ENCODE assay signal across 26 mouse cellular contexts in the genomic region with DNA sequence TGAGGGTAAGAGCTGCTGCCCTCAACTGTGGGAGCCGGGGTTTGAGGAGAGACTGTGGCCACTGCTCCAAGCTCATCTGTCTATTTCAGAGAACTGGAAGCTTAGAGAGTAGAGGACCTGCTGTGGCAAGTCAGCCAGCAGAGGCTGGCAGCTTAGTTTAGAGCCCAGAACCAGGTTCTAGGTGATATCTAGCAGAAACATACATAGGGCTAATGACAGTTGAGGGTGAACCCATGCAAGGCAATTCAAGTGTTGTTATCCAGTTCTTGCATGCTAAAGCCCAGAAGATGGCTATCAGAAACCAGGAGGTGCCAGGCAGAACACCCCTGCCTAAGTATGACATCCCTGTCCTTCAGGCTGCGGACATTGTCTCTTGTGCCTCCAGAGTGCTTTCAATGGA. TPM values are rescaled to one million over a fixed set of nuclear protein-coding genes. Genes with fewer than 3 reads are reported as not detected.
DNase-seq lines count a peak whose midpoint lies in the region; ATAC-seq and TF ChIP-seq lines count a peak whose summit lies in the region.
"Had no signal": no experiment of that assay in that cellular context is flagged by ENCODE, and none has a peak within 500 bp of the region (broad histone marks: within the 10 kb centered on the region; RNA-seq: fewer than 3 reads in every experiment).

No protein-coding gene starts in this region.

- H3K9me3 ChIP-seq in MEL (replicated peaks; ENCODE audit: insufficient read depth, low read length), result no peaks in the 10 kb centered on the region
- H3K9me3 ChIP-seq: G1E had no signal

- H3K79me2 ChIP-seq in MEL (ENCODE audit: control insufficient read depth, insufficient read depth, low read length, poor library complexity), result no peaks in the 10 kb centered on the region

- DNase-seq in MEL (ENCODE audit: low read depth, low spot score), result peak; percentile 11
- no peak for DNase-seq in B cell, adult 2 months
- DNase-seq in natural killer cell, adult 2 months (ENCODE audit: low spot score in 2 of 2), result no peak
- DNase-seq in frontal cortex, postnatal 10 days (ENCODE audit: low spot score in 2 of 2), result no peak
- DNase-seq: adrenal gland, adult 2 months; adrenal gland, adult 8-10 months; adrenal gland, postnatal 10 days; adrenal gland, postnatal 14 days; adrenal gland, postnatal 25 days; adrenal gland, postnatal 36 days; cerebellum, adult 11 months; cerebellum, adult 11-12 months; cerebellum, adult 18-20 months; cerebellum, adult 2 months; cerebellum, adult 8-10 months had no signal

- no peak overlapping the region for H3K9ac ChIP-seq in MEL (ENCODE audit: control insufficient read depth, low read depth, low read length, poor library complexity, severe bottlenecking)

- no peaks in the 10 kb centered on the region for H3K36me3 ChIP-seq in MEL (ENCODE audit: control insufficient read depth in 1 of 2, insufficient read depth in 2 of 2, low read length in 2 of 2)

- TF ChIP-seq POLR2A in MEL (IDR thresholded peaks at IDR 0.05; ENCODE audit: control insufficient read depth in 1 of 2, insufficient read depth in 1 of 2, low read depth in 1 of 2, low read length in 2 of 2, poor library complexity in 1 of 2), result no peak

- no peak for TF ChIP-seq RAD21 in MEL (IDR thresholded peaks at IDR 0.05; ENCODE audit: low read depth, low read length)

- H3K4me1 ChIP-seq in MEL (ENCODE audit: control insufficient read depth in 1 of 2, insufficient read depth in 2 of 2, low read length in 2 of 2), result no peaks in the 10 kb centered on the region

- peak; percentile 76 for ATAC-seq in megakaryocyte progenitor cell, adult 5-6 weeks (replicated peaks; ENCODE audit: poor library complexity)
- ATAC-seq in megakaryocyte-erythroid progenitor cell, adult 5-6 weeks (replicated peaks; ENCODE audit: low FRiP score, low TSS enrichment, poor library complexity, severe bottlenecking), result peak; percentile 73
- ATAC-seq: activated CD4-positive, CD25-positive, alpha-beta regulatory T cell, adult 4 months; CD4-positive, CD25-positive, alpha-beta regulatory T cell, adult 4 months had no signal

- no peak for TF ChIP-seq EP300 in MEL (IDR thresholded peaks at IDR 0.05; ENCODE audit: low read depth in 1 of 2, low read length in 2 of 2)

- TF ChIP-seq CTCF in MEL (IDR thresholded peaks at IDR 0.05 in 2 of 3, conservative IDR thresholded peaks at IDR 0.05 in 1 of 3; ENCODE audit: control insufficient read depth in 1 of 3, insufficient read depth in 1 of 3, low read depth in 2 of 3, low read length in 3 of 3, poor library complexity in 1 of 3, severe bottlenecking in 1 of 3), result no peak

- no peak overlapping the region for H3K27ac ChIP-seq in MEL (ENCODE audit: control insufficient read depth, low read depth, low read length)

- no peak overlapping the region for H3K4me3 ChIP-seq in MEL (ENCODE audit: control insufficient read depth in 1 of 2, insufficient read depth in 1 of 2, low read depth in 2 of 2, low read length in 2 of 2)

- no peaks in the 10 kb centered on the region for H3K27me3 ChIP-seq in MEL (ENCODE audit: control insufficient read depth in 1 of 2, insufficient read depth in 2 of 2, low read length in 2 of 2)
- H3K27me3 ChIP-seq: CH12.LX, Patski had no signal

TF ChIP-seq in MEL, 35 proteins besides CTCF, POLR2A, EP300 and RAD21:
- no peak for TF ChIP-seq SIN3A (IDR thresholded peaks at IDR 0.05; ENCODE audit: low read length)
- TF ChIP-seq MAX (IDR thresholded peaks at IDR 0.05; ENCODE audit: low read length), result no peak
- no peak for TF ChIP-seq E2F4 (IDR thresholded peaks at IDR 0.05; ENCODE audit: borderline replicate concordance, low read depth, low read length)
- no peak for TF ChIP-seq NRF1 (IDR thresholded peaks at IDR 0.05; ENCODE audit: insufficient read depth, low read depth, low read length, poor library complexity, severe bottlenecking)
- no peak for TF ChIP-seq GATA1 (IDR thresholded peaks at IDR 0.05; ENCODE audit: low read depth, low read length)
- TF ChIP-seq MYC (IDR thresholded peaks at IDR 0.05; ENCODE audit: low read depth, low read length), result no peak
- TF ChIP-seq USF2 (IDR thresholded peaks at IDR 0.05; ENCODE audit: borderline replicate concordance in 1 of 2, insufficient read depth in 1 of 2, low read depth in 1 of 2, low read length in 2 of 2), result no peak
- no peak for TF ChIP-seq ZKSCAN1 (IDR thresholded peaks at IDR 0.05; ENCODE audit: low read depth, low read length)
- TF ChIP-seq MXI1 (IDR thresholded peaks at IDR 0.05; ENCODE audit: low read depth, low read length), result no peak
- no peak for TF ChIP-seq USF1 (IDR thresholded peaks at IDR 0.05; ENCODE audit: low read depth, low read length)
- TF ChIP-seq POLR2AphosphoS5 (IDR thresholded peaks at IDR 0.05; ENCODE audit: borderline replicate concordance, low read depth, low read length), result no peak
- no peak for TF ChIP-seq NELFE (IDR thresholded peaks at IDR 0.05; ENCODE audit: low read depth, low read length)

RNA-seq across cellular contexts. Expression of gene Fbrsl1, which starts 45.7 kb away (rescaled TPM):
- 10.6 and 12.7 TPM in 2 replicates for total RNA-seq in MEL (2012; rRNA removed)
- polyA plus RNA-seq in MEL (2012; ENCODE audit: insufficient read depth in 1 of 2, insufficient read length in 2 of 2, low read depth in 1 of 2, low replicate concordance in 2 of 2, missing spikeins in 1 of 2), result 10 to 100 TPM in 1 of 2 experiments, not detected in 1; 56.1 TPM
- 21.3 and 35.4 TPM in 2 replicates for total RNA-seq in megakaryocyte progenitor cell, adult 5-6 weeks (2015)
- 9.3 and 12.2 TPM in 2 replicates for total RNA-seq in megakaryocyte progenitor cell, adult 5-6 weeks (2017)
- 32.2 and 37.6 TPM in 2 replicates for total RNA-seq in megakaryocyte-erythroid progenitor cell, adult 5-6 weeks (2014; fragmentation: Nextera tagmentation)
- 3.1 and 9.8 TPM in 2 replicates for total RNA-seq in megakaryocyte-erythroid progenitor cell, adult 5-6 weeks (2017)

RNA-seq across cellular contexts. Expression of gene Lrcol1, which starts 58.0 kb away (rescaled TPM):
- not detected in 2 replicates for total RNA-seq in MEL (2012; rRNA removed)
- not detected for polyA plus RNA-seq in MEL (2012; ENCODE audit: insufficient read depth in 1 of 2, insufficient read length in 2 of 2, low read depth in 1 of 2, low replicate concordance in 2 of 2, missing spikeins in 1 of 2)
- total RNA-seq in megakaryocyte progenitor cell, adult 5-6 weeks (2015), result not detected in 2 replicates
- total RNA-seq in megakaryocyte progenitor cell, adult 5-6 weeks (2017), result not detected in 2 replicates
- total RNA-seq in megakaryocyte-erythroid progenitor cell, adult 5-6 weeks (2014; fragmentation: Nextera tagmentation), result not detected in 2 replicates
- total RNA-seq in megakaryocyte-erythroid progenitor cell, adult 5-6 weeks (2017), result not detected in 2 replicates
- total RNA-seq: adrenal gland, adult 18-20 months; adrenal gland, adult 2 months; adrenal gland, adult 8-10 months; adrenal gland, postnatal 10 days; adrenal gland, postnatal 14 days; adrenal gland, postnatal 25 days; adrenal gland, postnatal 36 days; adrenal gland, postnatal 4 days; CH12.LX; G1E had no signal
- polyA plus RNA-seq: activated CD4-positive, CD25-positive, alpha-beta regulatory T cell, adult 4 months; adrenal gland, adult 2 months; brain, embryonic 14.5 days; C2C12; CD4-positive, CD25-positive, alpha-beta regulatory T cell, adult 4 months; cerebellum, adult 2 months; G1E; Patski had no signal

RNA-seq across cellular contexts. Expression of gene P2rx2, which starts 59.5 kb away (rescaled TPM):
- total RNA-seq in MEL (2012; rRNA removed), result 0.08 and 0.10 TPM in 2 replicates
- under 1 TPM in 1 of 2 experiments, not detected in 1; 0.57 TPM for polyA plus RNA-seq in MEL (2012; ENCODE audit: insufficient read depth in 1 of 2, insufficient read length in 2 of 2, low read depth in 1 of 2, low replicate concordance in 2 of 2, missing spikeins in 1 of 2)
- not detected in 2 replicates for total RNA-seq in megakaryocyte progenitor cell, adult 5-6 weeks (2015)
- total RNA-seq in megakaryocyte progenitor cell, adult 5-6 weeks (2017), result not detected in 2 replicates
- total RNA-seq in megakaryocyte-erythroid progenitor cell, adult 5-6 weeks (2014; fragmentation: Nextera tagmentation), result not detected in 2 replicates
- not detected in 2 replicates for total RNA-seq in megakaryocyte-erythroid progenitor cell, adult 5-6 weeks (2017)
- total RNA-seq: CH12.LX, G1E had no signal
- polyA plus RNA-seq: activated CD4-positive, CD25-positive, alpha-beta regulatory T cell, adult 4 months; CD4-positive, CD25-positive, alpha-beta regulatory T cell, adult 4 months; G1E had no signal
